Mouse (Mus musculus) lung, embryonic 16.5 days (tissue): Measurements from ENCODE around the gene Zkscan5. TPM values are rescaled to one million over a fixed set of nuclear protein-coding genes. Genes with fewer than 3 reads are reported as not detected.
"Not testable (repeated sequence)": the region's sequence is repeated elsewhere in the genome, so short reads cannot be mapped to it uniquely, and the experiment has no call there.

ENCODE experiments used
- ATAC-seq: fragments of 200-750 bp; cut with Nextera tagmentation; 2 replicates; pipeline ENCODE4 v1.8.0; 2017; ENCODE audit warnings: low read depth, mild to moderate bottlenecking, moderate library complexity
- H3K27ac ChIP-seq: fragments of 300-500 bp; sonication (generic); 2 replicates; pipeline ENCODE4 v1.5.1; 2014; ENCODE audit warnings: mild to moderate bottlenecking, control low read depth, low read length
- H3K27me3 ChIP-seq: fragments of 300-500 bp; sonication (generic); 2 replicates; pipeline ENCODE4 v1.6.1; 2014; ENCODE audit warnings: low read depth, low read length, mixed read lengths; ENCODE audit not compliant: control insufficient read depth, insufficient read depth
- H3K36me3 ChIP-seq: fragments of 300-500 bp; sonication (generic); 2 replicates; pipeline ENCODE4 v1.6.1; 2014; ENCODE audit warnings: low read length; ENCODE audit not compliant: control insufficient read depth, insufficient read depth
- H3K4me1 ChIP-seq: fragments of 300-500 bp; sonication (generic); replicated peaks from 2 replicates; pipeline ENCODE4 v1.6.1; 2014; ENCODE audit warnings: low read length, mixed read lengths; ENCODE audit not compliant: control insufficient read depth, insufficient read depth
- H3K4me2 ChIP-seq: fragments of 300-500 bp; sonication (generic); 2 replicates; pipeline ENCODE4 v1.6.1; 2014; ENCODE audit warnings: low read depth, low read length, control low read depth
- H3K4me3 ChIP-seq: fragments of 300-500 bp; sonication (generic); 2 replicates; pipeline ENCODE4 v1.5.1; 2014; ENCODE audit warnings: mild to moderate bottlenecking, low read length, control low read depth
- H3K9ac ChIP-seq: fragments of 300-500 bp; sonication (generic); 2 replicates; pipeline ENCODE4 v1.6.1; 2014; ENCODE audit warnings: low read length, control low read depth
- H3K9me3 ChIP-seq: fragments of 300-500 bp; sonication (generic); 2 replicates; pipeline ENCODE4 v1.6.1; 2016; ENCODE audit warnings: low read length; ENCODE audit not compliant: control insufficient read depth
- WGBS: fragments of 180-500 bp; shearing (Covaris S2); extraction: QIAGEN DNeasy Blood & Tissue Kit; methylation state at CpG from one replicate; pipeline ENCODE4 v1.1.7; 2014; 5-methylcytosine and 5-hydroxymethylcytosine counted together
- polyA plus RNA-seq: library from polyadenylated mRNA; unstranded; fragments of >200 nt; fragmentation: Nextera tagmentation; extraction: Ambion mirVana; gene quantifications from 2 replicates; pipeline ENCODE4 v1.2.1, GENCODE M21; 2015

The Zkscan5 gene
- polyA plus RNA-seq, 1 experiment from 2014 or later, result 12.4 TPM

DNA sequence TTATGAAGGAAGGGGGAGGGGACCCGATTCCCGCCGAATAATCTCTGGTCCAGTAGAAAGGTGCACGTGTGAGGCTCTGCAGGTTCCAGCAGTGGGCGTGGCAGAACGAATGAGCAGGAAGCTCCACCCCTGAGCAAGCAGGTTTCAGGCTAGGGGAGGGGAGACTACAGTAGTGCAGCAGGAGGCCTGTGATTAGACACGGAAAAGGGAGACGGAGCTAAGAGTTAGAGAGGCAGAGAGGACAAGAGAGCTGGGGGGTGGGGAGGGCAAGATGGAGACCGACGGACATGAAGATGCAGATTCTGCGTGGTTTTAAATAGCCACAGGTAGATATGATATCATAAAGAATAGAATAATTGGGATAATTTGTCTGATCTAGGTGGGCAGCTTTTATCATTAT, 4.0 kb downstream of the Zkscan5 start:
- not testable (repeated sequence) for H3K9ac ChIP-seq, H3K27me3 ChIP-seq, H3K4me2 ChIP-seq, H3K4me3 ChIP-seq, H3K27ac ChIP-seq, ATAC-seq, H3K9me3 ChIP-seq
- H3K4me1 ChIP-seq, result peaks cover 10% of the 10 kb centered on the region
- 36% methylated on average over 11 of the region's 11 CpGs for WGBS
- H3K36me3 ChIP-seq, result peaks cover 25% of the 10 kb centered on the region

DNA sequence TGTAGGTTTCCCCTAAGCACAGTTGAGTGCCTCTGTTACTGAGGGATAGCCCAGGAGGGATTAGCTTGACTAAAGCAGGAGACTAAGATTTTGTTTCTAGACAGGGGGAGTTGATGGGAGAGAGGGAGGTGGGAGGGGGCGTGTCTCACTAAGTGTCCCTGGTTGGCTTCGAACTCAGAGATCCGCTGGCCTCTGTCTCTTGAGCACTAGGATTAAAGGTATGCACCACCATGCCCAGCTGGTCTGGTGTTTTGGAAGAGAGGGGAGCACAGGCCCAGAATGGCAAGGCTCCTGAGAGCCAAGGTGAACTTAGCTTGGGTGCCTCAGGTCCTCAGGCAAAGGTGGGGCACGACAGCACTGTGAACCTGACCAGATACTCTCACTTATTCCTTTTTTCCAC, 7.0 kb downstream of the Zkscan5 start:
- ATAC-seq, result no peak

DNA sequence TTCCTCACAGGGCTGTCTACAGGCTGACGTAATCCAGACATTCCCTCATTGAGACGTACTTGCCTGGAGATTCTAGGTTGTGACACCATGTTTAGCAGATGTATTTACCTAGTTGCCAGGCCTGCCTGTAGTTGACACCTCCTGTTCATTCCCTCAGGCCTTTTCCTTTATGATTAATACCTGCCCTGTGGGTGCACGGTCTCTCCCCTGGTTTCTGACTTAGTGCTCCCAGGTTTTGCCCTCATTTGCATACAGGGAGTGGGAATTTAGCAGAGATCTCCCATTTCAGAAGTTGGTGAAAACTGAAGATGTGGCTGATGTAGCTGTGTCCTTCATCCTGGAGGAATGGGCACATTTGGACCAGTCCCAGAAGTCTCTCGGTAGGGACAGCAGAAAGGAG, 7.9 kb downstream of the Zkscan5 start:
- H3K27me3 ChIP-seq, result no peaks in the 10 kb centered on the region
- no peak overlapping the region for H3K27ac ChIP-seq
- H3K9me3 ChIP-seq, result no peaks in the 10 kb centered on the region
- WGBS, result 84% methylated on average over 4 of the region's 4 CpGs
- peaks cover 32% of the 10 kb centered on the region for H3K36me3 ChIP-seq
- H3K4me3 ChIP-seq, result no peak overlapping the region
- no peaks in the 10 kb centered on the region for H3K4me1 ChIP-seq
- H3K4me2 ChIP-seq, result no peak overlapping the region
- H3K9ac ChIP-seq, result no peak overlapping the region
- no peak for ATAC-seq

More for the DNA sequence above, 7.0 kb downstream of the Zkscan5 start:
- Histone ChIP-seq H3K27me3 (no peaks in the 10 kb centered on the region), H3K27ac (no peak overlapping the region), H3K4me1 (no peaks in the 10 kb centered on the region), H3K4me2 (no peak overlapping the region), H3K36me3 (peaks cover 32% of the 10 kb centered on the region), H3K9me3 (no peaks in the 10 kb centered on the region), H3K4me3 (no peak overlapping the region), H3K9ac (no peak overlapping the region)
- WGBS, result 96% methylated on average over 4 of the region's 4 CpGs

DNA sequence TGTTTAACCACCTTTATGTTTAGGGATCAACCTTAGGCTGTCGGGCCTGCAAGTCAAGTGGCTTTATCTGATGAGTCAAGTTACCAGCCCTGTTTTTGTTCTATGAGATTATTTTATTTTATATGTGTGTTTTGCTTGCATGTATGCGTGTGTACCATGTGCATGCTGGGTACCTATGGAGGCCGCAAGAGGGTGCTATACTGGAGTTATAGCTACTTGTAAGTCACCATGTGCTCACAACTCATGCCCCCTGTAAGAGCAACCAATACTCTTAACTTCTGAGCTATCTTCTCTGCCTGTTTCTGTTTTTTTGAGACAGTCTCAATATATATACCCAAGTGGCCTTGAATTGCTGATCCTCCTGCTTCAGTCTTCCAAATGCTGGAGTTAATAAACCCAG, 9.1 kb downstream of the Zkscan5 start:
- WGBS, result 86% methylated on average over 3 of the region's 3 CpGs
- ATAC-seq, result no peak
- no peaks in the 10 kb centered on the region for H3K27me3 ChIP-seq
- no peaks in the 10 kb centered on the region for H3K9me3 ChIP-seq
- no peak overlapping the region for H3K4me2 ChIP-seq
- peaks cover 33% of the 10 kb centered on the region for H3K36me3 ChIP-seq
- H3K4me3 ChIP-seq, result no peak overlapping the region
- no peaks in the 10 kb centered on the region for H3K4me1 ChIP-seq
- no peak overlapping the region for H3K27ac ChIP-seq
- H3K9ac ChIP-seq, result no peak overlapping the region

DNA sequence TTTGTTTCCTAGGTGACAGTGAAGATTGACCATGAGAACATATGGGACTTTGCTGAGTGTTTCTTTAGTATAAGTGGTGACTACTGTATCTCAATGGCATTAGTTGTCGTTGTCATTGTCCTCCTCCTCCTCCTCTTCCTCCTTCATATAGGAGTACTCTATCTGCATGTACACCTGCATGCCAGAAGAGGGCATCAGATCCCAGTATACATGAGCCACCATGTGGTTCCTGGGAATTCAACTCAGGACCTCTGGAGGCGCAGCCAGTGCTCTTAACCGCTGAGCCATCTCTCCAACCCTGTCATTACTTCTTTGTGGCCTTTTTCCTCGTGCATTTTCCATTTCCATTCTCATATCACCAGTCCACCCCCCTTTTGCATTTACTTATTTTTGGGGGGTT, 10.3 kb downstream of the Zkscan5 start:
- no peak for ATAC-seq
- no peak overlapping the region for H3K4me2 ChIP-seq
- H3K36me3 ChIP-seq, result peaks cover 35% of the 10 kb centered on the region

DNA sequence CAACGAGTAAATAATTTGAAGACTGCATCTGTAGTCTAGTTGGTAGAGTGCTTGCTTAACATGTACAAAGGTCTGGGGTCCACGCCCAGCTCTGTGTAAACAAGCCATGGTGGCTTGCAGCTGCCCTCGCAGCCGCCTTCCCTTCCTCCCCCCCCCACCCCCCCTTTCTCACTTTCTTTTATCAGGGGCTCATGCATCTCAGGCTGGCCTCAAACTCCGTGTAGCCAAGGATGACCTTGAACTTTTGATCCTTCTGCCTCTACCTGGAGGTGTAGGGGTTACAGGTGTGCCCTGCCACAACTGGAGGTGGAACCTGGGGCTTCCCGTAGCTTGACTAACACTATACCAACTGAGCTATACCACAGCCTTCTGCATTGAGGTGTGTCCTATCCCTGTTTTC, 13.4 kb downstream of the Zkscan5 start:
- peaks cover 32% of the 10 kb centered on the region for H3K36me3 ChIP-seq
- no peaks in the 10 kb centered on the region for H3K9me3 ChIP-seq
- H3K27me3 ChIP-seq, result no peaks in the 10 kb centered on the region
- no peak for ATAC-seq
- H3K4me3 ChIP-seq, result no peak overlapping the region
- no peak overlapping the region for H3K27ac ChIP-seq
- 60% methylated on average over 6 of the region's 6 CpGs for WGBS
- H3K4me1 ChIP-seq, result no peaks in the 10 kb centered on the region
- no peak overlapping the region for H3K4me2 ChIP-seq
- no peak overlapping the region for H3K9ac ChIP-seq

More for the DNA sequence above, 10.3 kb downstream of the Zkscan5 start:
- Histone ChIP-seq H3K4me3 (no peak overlapping the region), H3K4me1 (no peaks in the 10 kb centered on the region), H3K9me3 (no peaks in the 10 kb centered on the region), H3K27me3 (no peaks in the 10 kb centered on the region), H3K9ac (no peak overlapping the region), H3K27ac (no peak overlapping the region)
- WGBS, result 60% methylated on average over 4 of the region's 4 CpGs

DNA sequence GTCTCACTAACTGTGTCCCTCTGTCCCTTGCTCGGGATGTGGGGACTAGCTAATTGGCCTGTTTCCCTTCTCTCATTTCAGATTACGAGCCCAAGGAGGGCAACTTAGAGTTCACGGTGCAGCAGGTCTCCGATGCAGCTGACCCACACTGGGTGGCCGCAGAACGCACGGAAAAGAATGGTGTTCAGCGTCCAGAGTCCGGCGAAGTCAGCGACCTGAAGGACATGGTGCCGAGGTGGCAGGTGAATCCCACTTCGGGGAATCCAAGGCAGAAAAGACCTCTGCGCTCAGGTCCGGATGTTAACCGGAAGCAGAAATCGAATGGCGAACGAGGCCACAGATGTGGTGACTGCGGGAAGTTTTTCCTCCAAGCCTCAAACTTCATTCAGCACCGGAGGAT, 13.8 kb downstream of the Zkscan5 start:
- H3K9ac ChIP-seq, result no peak overlapping the region
- H3K36me3 ChIP-seq, result peaks cover 29% of the 10 kb centered on the region
- H3K4me2 ChIP-seq, result no peak overlapping the region
- ATAC-seq, result no peak
- 94% methylated on average over 21 of the region's 21 CpGs for WGBS
- H3K4me3 ChIP-seq, result no peak overlapping the region
- no peaks in the 10 kb centered on the region for H3K27me3 ChIP-seq
- H3K4me1 ChIP-seq, result no peaks in the 10 kb centered on the region
- no peak overlapping the region for H3K27ac ChIP-seq
- H3K9me3 ChIP-seq, result no peaks in the 10 kb centered on the region

DNA sequence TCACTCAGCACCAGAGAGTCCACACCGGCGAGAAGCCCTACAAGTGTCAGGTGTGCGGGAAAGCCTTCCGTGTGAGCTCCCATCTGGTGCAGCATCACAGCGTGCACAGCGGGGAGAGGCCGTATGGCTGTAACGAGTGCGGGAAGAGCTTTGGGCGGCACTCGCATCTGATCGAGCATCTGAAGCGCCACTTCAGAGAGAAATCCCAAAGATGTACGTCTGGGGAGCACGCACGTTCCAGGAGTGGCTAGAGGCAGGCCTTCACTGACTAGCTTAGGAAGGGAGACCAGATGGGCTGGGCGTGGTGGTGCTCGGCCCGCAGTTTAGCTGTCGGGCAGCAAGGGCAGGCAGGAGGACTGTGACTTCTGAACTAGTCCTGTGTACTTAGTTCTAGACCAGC, 14.3 kb downstream of the Zkscan5 start:
- no peak overlapping the region for H3K9ac ChIP-seq
- ATAC-seq, result no peak
- H3K4me3 ChIP-seq, result no peak overlapping the region
- peaks cover 24% of the 10 kb centered on the region for H3K36me3 ChIP-seq
- H3K4me2 ChIP-seq, result no peak overlapping the region
- no peaks in the 10 kb centered on the region for H3K9me3 ChIP-seq
- WGBS, result 95% methylated on average over 20 of the region's 20 CpGs
- no peaks in the 10 kb centered on the region for H3K4me1 ChIP-seq
- H3K27ac ChIP-seq, result no peak overlapping the region
- no peaks in the 10 kb centered on the region for H3K27me3 ChIP-seq

DNA sequence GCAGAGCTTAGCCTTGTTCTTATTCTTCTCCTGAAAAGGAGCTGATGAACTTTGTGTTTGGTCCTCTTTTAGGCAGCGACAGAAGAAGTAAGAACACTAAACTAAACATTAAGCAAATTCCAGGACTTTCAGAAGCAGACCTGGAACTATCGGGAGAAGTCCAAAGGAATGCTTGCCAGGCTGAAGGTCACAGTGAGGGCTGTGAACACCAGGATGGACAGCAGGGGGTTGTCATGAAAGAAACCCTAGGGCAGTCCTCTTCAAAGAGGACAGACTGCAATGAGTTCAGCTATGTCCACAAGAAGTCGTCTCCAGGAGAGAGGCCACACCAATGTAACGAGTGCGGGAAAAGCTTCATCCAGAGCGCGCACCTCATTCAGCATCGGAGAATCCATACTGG, 15.6 kb downstream of the Zkscan5 start:
- Histone ChIP-seq H3K4me1 (no peaks in the 10 kb centered on the region), H3K36me3 (peaks cover 21% of the 10 kb centered on the region), H3K4me2 (no peak overlapping the region), H3K9me3 (no peaks in the 10 kb centered on the region), H3K9ac (no peak overlapping the region), H3K4me3 (no peak overlapping the region), H3K27ac (no peak overlapping the region), H3K27me3 (no peaks in the 10 kb centered on the region)
- no peak for ATAC-seq
- WGBS, result 94% methylated on average over 8 of the region's 8 CpGs

DNA sequence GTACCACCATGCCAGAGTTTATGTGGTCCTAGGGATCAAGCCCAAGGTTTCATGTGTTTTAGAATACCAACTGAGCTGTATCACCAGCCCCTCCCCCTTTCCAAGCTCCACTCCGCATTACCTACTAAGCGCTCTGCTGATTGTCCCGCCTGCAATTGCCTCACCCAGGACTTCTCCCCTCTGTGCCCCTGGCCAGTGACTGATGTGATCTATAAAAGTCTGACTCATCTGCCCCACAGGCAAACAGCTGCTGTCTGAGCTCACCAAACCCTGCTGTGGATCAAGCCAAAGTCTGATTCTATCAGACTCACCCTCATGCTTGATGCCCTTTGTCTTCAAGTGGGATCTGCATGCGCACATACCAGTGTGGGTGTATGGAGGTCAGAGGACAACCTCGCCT, 18.5 kb downstream of the Zkscan5 start:
- no peak for ATAC-seq
- Histone ChIP-seq H3K36me3 (peaks cover 19% of the 10 kb centered on the region), H3K9ac (no peak overlapping the region), H3K27me3 (no peaks in the 10 kb centered on the region), H3K27ac (no peak overlapping the region), H3K4me1 (no peaks in the 10 kb centered on the region), H3K4me2 (no peak overlapping the region), H3K4me3 (no peak overlapping the region), H3K9me3 (no peaks in the 10 kb centered on the region)
- WGBS, result 84% methylated on average over 5 of the region's 5 CpGs
